Mouse (Mus musculus) megakaryocyte, adult 5-6 weeks (primary cell): ENCODE measurements at regions not wholly inside any gene's neighbourhood (a gene's known extent, or its start where the extent isn't known, plus 50 kb on each side); places are given as distances from the start of the nearest gene placed in this dataset.

ENCODE experiments used
- ATAC-seq: 2 replicates; pipeline ENCODE4 v1.8.0; 2016; ENCODE audit warnings: mild to moderate bottlenecking, inconsistent platforms; ENCODE audit not compliant: poor library complexity, severe bottlenecking

- no peak for ATAC-seq
Measured at GRCm38 (mm10) chr11:112885336-112885940, 103.4 kb downstream of the Sox9 start.

GRCm38 (mm10) chr11:112886139-112886538 lies 104.1 kb downstream of the Sox9 start:
- ATAC-seq, result no peak

- no peak for ATAC-seq
Measured at GRCm38 (mm10) chr11:112889760-112890159, 107.7 kb downstream of the Sox9 start.

GRCm38 (mm10) chr11:112897597-112897996 lies 115.6 kb downstream of the Sox9 start:
- ATAC-seq, result no peak

GRCm38 (mm10) chr11:112902618-112903017 lies 120.6 kb downstream of the Sox9 start:
- ATAC-seq, result no peak

- ATAC-seq, result no peak
Measured at GRCm38 (mm10) chr11:112910309-112910708, 128.3 kb downstream of the Sox9 start.

- ATAC-seq, result no peak
Measured at GRCm38 (mm10) chr11:112912875-112913274, 130.9 kb downstream of the Sox9 start.

GRCm38 (mm10) chr11:112916923-112917322 lies 134.9 kb downstream of the Sox9 start:
- no peak for ATAC-seq

GRCm38 (mm10) chr11:112920131-112920530 lies 138.1 kb downstream of the Sox9 start:
- no peak for ATAC-seq

- ATAC-seq, result no peak
Measured at GRCm38 (mm10) chr11:112924577-112924976, 142.6 kb downstream of the Sox9 start.

- ATAC-seq, result no peak
Measured at GRCm38 (mm10) chr11:112925140-112925539, 143.1 kb downstream of the Sox9 start.

GRCm38 (mm10) chr11:112926330-112927025 lies 144.5 kb downstream of the Sox9 start:
- ATAC-seq, result no peak

GRCm38 (mm10) chr11:112930186-112930808 lies 148.3 kb downstream of the Sox9 start:
- no peak for ATAC-seq

GRCm38 (mm10) chr11:112938035-112938434 lies 156.0 kb downstream of the Sox9 start:
- no peak for ATAC-seq

- ATAC-seq, result no peak
Measured at GRCm38 (mm10) chr11:112951421-112951820, 169.4 kb downstream of the Sox9 start.

- no peak for ATAC-seq
Measured at GRCm38 (mm10) chr11:112952356-112952755, 170.3 kb downstream of the Sox9 start.

- no peak for ATAC-seq
Measured at GRCm38 (mm10) chr11:112953491-112953890, 171.5 kb downstream of the Sox9 start.

- ATAC-seq, result no peak
Measured at GRCm38 (mm10) chr11:112956748-112957440, 174.9 kb downstream of the Sox9 start.

- ATAC-seq, result no peak
Measured at GRCm38 (mm10) chr11:112959609-112960008, 177.6 kb downstream of the Sox9 start.

- ATAC-seq, result no peak
Measured at GRCm38 (mm10) chr11:112973286-112973685, 191.3 kb downstream of the Sox9 start.

GRCm38 (mm10) chr11:112974893-112975292 lies 192.9 kb downstream of the Sox9 start:
- no peak for ATAC-seq
